Mouse (Mus musculus): ENCODE data around the gene H2-K1.

GRCm38 (mm10) chr17:34026221-34026620 lies 26.1 kb upstream of the H2-K1 start:
- no peak for TF ChIP-seq CTCF (IDR thresholded peaks at IDR 0.05; ENCODE audit: extremely low read depth, insufficient read depth, low read length)
- no peak for TF ChIP-seq POLR2A (IDR thresholded peaks at IDR 0.05; ENCODE audit: extremely low read depth, insufficient read depth, low read length)
